Mouse (Mus musculus): ENCODE data around the gene Sppl2b. TPM values are rescaled to one million over a fixed set of nuclear protein-coding genes. Genes with fewer than 3 reads are reported as not detected.

Gene Sppl2b
- polyA plus RNA-seq (2016; fragmentation: Nextera tagmentation; extraction: Ambion mirVana): 44.6 and 47.1 TPM in 2 replicates

GRCm38 (mm10) chr10:80854913-80855748 is at the start of gene Sppl2b, which contains the start of gene Lsm7:
Gene Sppl2b (plus strand): TSS chr10:80855275.
Gene Lsm7 (minus strand): TSS chr10:80855209.
- H3K9ac ChIP-seq (replicated peaks): peak within 1 kb of the TSS; percentile 89
- H3K9me3 ChIP-seq: no peaks in the 10 kb centered on the region
- peak within 1 kb of the TSS; percentile 99 for H3K4me2 ChIP-seq (replicated peaks)
- peak within 1 kb of the TSS; percentile 94 for H3K4me3 ChIP-seq
- H3K27me3 ChIP-seq: no peaks in the 10 kb centered on the region
- peak within 1 kb of the TSS; percentile 46 for H3K27ac ChIP-seq (replicated peaks)
- WGBS: under 1% methylated on average over 81 of the region's 81 CpGs
- H3K36me3 ChIP-seq: peaks cover 28% of the 10 kb centered on the region
- peaks cover 36% of the 10 kb centered on the region for H3K4me1 ChIP-seq
- peak; percentile 85 for ATAC-seq (ENCODE audit: low FRiP score, low read depth)

- H3K9ac ChIP-seq (replicated peaks): no peak overlapping the region
- no peak overlapping the region for H3K4me3 ChIP-seq
- no peaks in the 10 kb centered on the region for H3K9me3 ChIP-seq
- H3K27me3 ChIP-seq: peaks cover 48% of the 10 kb centered on the region
- no peak overlapping the region for H3K4me2 ChIP-seq (replicated peaks)
- peaks cover 44% of the 10 kb centered on the region for H3K4me1 ChIP-seq
- H3K27ac ChIP-seq (replicated peaks): no peak overlapping the region
- ATAC-seq (ENCODE audit: low FRiP score, low read depth): no peak
- peaks cover 46% of the 10 kb centered on the region for H3K36me3 ChIP-seq
- WGBS: 69% methylated on average over 5 of the region's 5 CpGs
Observed at GRCm38 (mm10) chr10:80805322-80805721, 49.8 kb upstream of the Sppl2b start.

- peaks cover 45% of the 10 kb centered on the region for H3K36me3 ChIP-seq
- no peaks in the 10 kb centered on the region for H3K9me3 ChIP-seq
- 10% methylated on average over 3 of the region's 3 CpGs for WGBS
- no peak overlapping the region for H3K9ac ChIP-seq (replicated peaks)
- H3K4me2 ChIP-seq (replicated peaks): no peak overlapping the region
- peak; percentile 39; the same call in 1 of the 2 replicates for ATAC-seq (ENCODE audit: low FRiP score, low read depth)
- H3K4me1 ChIP-seq: peaks cover 42% of the 10 kb centered on the region
- no peak overlapping the region for H3K4me3 ChIP-seq
- no peak overlapping the region for H3K27ac ChIP-seq (replicated peaks)
- peaks cover 53% of the 10 kb centered on the region for H3K27me3 ChIP-seq
Observed at GRCm38 (mm10) chr10:80805925-80806324, 49.1 kb upstream of the Sppl2b start.

- Histone ChIP-seq H3K36me3 (peaks cover 39% of the 10 kb centered on the region), H3K4me2 (replicated peaks) (peak overlapping the region; percentile 96), H3K27ac (replicated peaks) (peak overlapping the region; percentile 83), H3K27me3 (peaks cover 56% of the 10 kb centered on the region), H3K9ac (replicated peaks) (peak overlapping the region; percentile 78), H3K4me1 (peaks cover 42% of the 10 kb centered on the region), H3K4me3 (peak overlapping the region; percentile 54), H3K9me3 (no peaks in the 10 kb centered on the region)
- peak; percentile 16 for ATAC-seq (ENCODE audit: low FRiP score, low read depth)
- 39% methylated on average over 34 of the region's 34 CpGs for WGBS
Observed at GRCm38 (mm10) chr10:80806341-80807056, 48.6 kb upstream of the Sppl2b start.

- Histone ChIP-seq H3K4me3 (peak overlapping the region; percentile 54), H3K4me2 (replicated peaks) (peak overlapping the region; percentile 96), H3K27me3 (peaks cover 56% of the 10 kb centered on the region), H3K36me3 (peaks cover 33% of the 10 kb centered on the region), H3K9ac (replicated peaks) (peak overlapping the region; percentile 78), H3K9me3 (no peaks in the 10 kb centered on the region), H3K27ac (replicated peaks) (peak overlapping the region; percentile 83), H3K4me1 (peaks cover 42% of the 10 kb centered on the region)
- under 1% methylated on average over 53 of the region's 58 CpGs for WGBS
- peak; percentile 86 for ATAC-seq (ENCODE audit: low FRiP score, low read depth)
Observed at GRCm38 (mm10) chr10:80807057-80807627, 47.9 kb upstream of the Sppl2b start.

- Histone ChIP-seq H3K4me1 (peaks cover 42% of the 10 kb centered on the region), H3K9me3 (no peaks in the 10 kb centered on the region), H3K9ac (replicated peaks) (peak overlapping the region; percentile 78), H3K4me2 (replicated peaks) (peak overlapping the region; percentile 96), H3K27me3 (peaks cover 56% of the 10 kb centered on the region), H3K27ac (replicated peaks) (no peak overlapping the region; the same call in 1 of the 2 replicates), H3K36me3 (peaks cover 21% of the 10 kb centered on the region), H3K4me3 (peak overlapping the region; percentile 14; the same call in 1 of the 2 replicates)
- ATAC-seq (ENCODE audit: low FRiP score, low read depth): no peak
- 14% methylated on average over 40 of the region's 40 CpGs for WGBS
Observed at GRCm38 (mm10) chr10:80808099-80808984, 46.7 kb upstream of the Sppl2b start.

- Histone ChIP-seq H3K4me3 (peak overlapping the region; percentile 14; the same call in 1 of the 2 replicates), H3K4me1 (peaks cover 42% of the 10 kb centered on the region), H3K4me2 (replicated peaks) (peak overlapping the region; percentile 96), H3K27ac (replicated peaks) (no peak overlapping the region), H3K27me3 (peaks cover 56% of the 10 kb centered on the region), H3K9ac (replicated peaks) (peak overlapping the region; percentile 39), H3K36me3 (peaks cover 13% of the 10 kb centered on the region), H3K9me3 (no peaks in the 10 kb centered on the region)
- ATAC-seq (ENCODE audit: low FRiP score, low read depth): no peak
- WGBS: 11% methylated on average over 18 of the region's 18 CpGs
Observed at GRCm38 (mm10) chr10:80808985-80809632, 46.0 kb upstream of the Sppl2b start.

GRCm38 (mm10) chr10:80810084-80810483 is 45.0 kb upstream of the Sppl2b start:
- peaks cover 42% of the 10 kb centered on the region for H3K4me1 ChIP-seq
- no peak overlapping the region for H3K9ac ChIP-seq (replicated peaks)
- ATAC-seq (ENCODE audit: low FRiP score, low read depth): no peak

GRCm38 (mm10) chr10:80812391-80813041 is 42.6 kb upstream of the Sppl2b start:
- no peak for ATAC-seq (ENCODE audit: low FRiP score, low read depth)
- H3K36me3 ChIP-seq: no peaks in the 10 kb centered on the region
- no peak overlapping the region for H3K4me2 ChIP-seq (replicated peaks)
- WGBS: 66% methylated on average over 5 of the region's 5 CpGs
- no peaks in the 10 kb centered on the region for H3K9me3 ChIP-seq
- 0 out of 2 replicates have a peak overlapping the region, but pooled peaks have one; percentile 2 for H3K9ac ChIP-seq (replicated peaks)
- peaks cover 33% of the 10 kb centered on the region for H3K27me3 ChIP-seq
- H3K4me1 ChIP-seq: peaks cover 25% of the 10 kb centered on the region
- H3K27ac ChIP-seq (replicated peaks): no peak overlapping the region
- no peak overlapping the region for H3K4me3 ChIP-seq

More at GRCm38 (mm10) chr10:80810084-80810483, 45.0 kb upstream of the Sppl2b start:
- Histone ChIP-seq H3K27ac (replicated peaks) (no peak overlapping the region), H3K4me3 (no peak overlapping the region), H3K4me2 (replicated peaks) (peak overlapping the region; percentile 14; the same call in 1 of the 2 replicates), H3K9me3 (no peaks in the 10 kb centered on the region), H3K27me3 (peaks cover 56% of the 10 kb centered on the region), H3K36me3 (peaks cover 4% of the 10 kb centered on the region; the same call in 1 of the 2 replicates)
- WGBS: 4% methylated on average over 19 of the region's 20 CpGs

GRCm38 (mm10) chr10:80813366-80813765 is 41.7 kb upstream of the Sppl2b start, which contains the start of gene Jsrp1:
Gene Jsrp1 (minus strand): TSS chr10:80813498.
- 82% methylated on average over 4 of the region's 4 CpGs for WGBS
- Histone ChIP-seq H3K36me3 (no peaks in the 10 kb centered on the region), H3K9me3 (no peaks in the 10 kb centered on the region), H3K9ac (replicated peaks) (0 out of 2 replicates have a peak within 1 kb of the TSS, but pooled peaks have one; percentile 2), H3K4me1 (peaks cover 17% of the 10 kb centered on the region), H3K4me3 (no peak within 1 kb of the TSS), H3K27me3 (peaks cover 26% of the 10 kb centered on the region), H3K4me2 (replicated peaks) (no peak within 1 kb of the TSS), H3K27ac (replicated peaks) (no peak within 1 kb of the TSS)
- ATAC-seq (ENCODE audit: low FRiP score, low read depth): no peak
